Mouse (Mus musculus): ENCODE results near the gene Kcnh5.

The Kcnh5 gene

GRCm38 (mm10) chr12:75176691-75177645 lies at the start of gene Kcnh5:
Gene Kcnh5 (minus strand): TSS chr12:75177332.
- WGBS, result under 1% methylated on average over 52 of the region's 52 CpGs

- WGBS, result 61% methylated on average over 1 of the region's 1 CpGs
These were observed 46.8 kb upstream of the Kcnh5 start for GRCm38 (mm10) chr12:75223966-75224365.

GRCm38 (mm10) chr12:75189413-75189812 lies 12.3 kb upstream of the Kcnh5 start:
- WGBS, result 61% methylated on average over 2 of the region's 2 CpGs

DNA sequence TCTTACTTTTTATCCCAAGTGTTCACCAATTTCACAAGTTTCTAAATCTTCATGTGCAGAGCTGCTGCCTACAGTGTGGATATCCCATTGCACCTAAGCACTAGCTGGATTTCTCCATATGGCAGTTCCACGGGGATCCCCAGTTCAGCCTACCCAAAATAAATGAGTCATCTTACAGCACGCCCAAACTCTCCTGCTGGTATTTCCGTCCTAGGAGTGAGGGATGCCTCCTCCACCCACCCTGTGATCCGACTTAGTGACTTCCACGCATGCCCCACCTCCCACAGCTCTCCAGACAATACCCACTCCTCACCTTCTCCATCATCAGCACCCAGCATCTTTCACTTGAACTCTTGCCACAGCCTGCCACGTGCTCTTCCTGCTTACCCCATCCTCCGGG lies 5.5 kb upstream of the Kcnh5 start:
- 50% methylated on average over 7 of the region's 7 CpGs for WGBS

DNA sequence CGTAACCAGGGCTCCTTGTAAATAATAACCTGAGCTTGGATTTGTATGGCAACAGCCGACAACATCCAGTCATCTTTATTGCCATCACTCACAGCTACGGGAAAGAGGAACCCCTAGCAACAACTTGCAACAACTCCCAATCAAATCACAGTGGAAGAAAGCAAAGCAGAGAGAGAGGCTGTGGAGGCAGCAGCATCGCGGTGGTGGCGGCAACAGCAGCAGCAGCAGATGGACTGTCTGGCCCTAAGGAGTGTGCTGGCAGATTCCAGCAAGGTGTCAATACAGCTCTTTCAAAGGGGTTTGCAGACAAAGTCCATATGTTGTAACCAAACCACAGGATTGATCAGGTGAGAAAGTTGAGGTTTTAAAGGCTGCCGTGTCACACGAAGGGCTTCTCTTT lies 2.4 kb upstream of the Kcnh5 start:
- WGBS, result 49% methylated on average over 8 of the region's 8 CpGs

- 3% methylated on average over 13 of the region's 13 CpGs for WGBS
These were observed 506 bp upstream of the Kcnh5 start for GRCm38 (mm10) chr12:75177646-75178030.

DNA sequence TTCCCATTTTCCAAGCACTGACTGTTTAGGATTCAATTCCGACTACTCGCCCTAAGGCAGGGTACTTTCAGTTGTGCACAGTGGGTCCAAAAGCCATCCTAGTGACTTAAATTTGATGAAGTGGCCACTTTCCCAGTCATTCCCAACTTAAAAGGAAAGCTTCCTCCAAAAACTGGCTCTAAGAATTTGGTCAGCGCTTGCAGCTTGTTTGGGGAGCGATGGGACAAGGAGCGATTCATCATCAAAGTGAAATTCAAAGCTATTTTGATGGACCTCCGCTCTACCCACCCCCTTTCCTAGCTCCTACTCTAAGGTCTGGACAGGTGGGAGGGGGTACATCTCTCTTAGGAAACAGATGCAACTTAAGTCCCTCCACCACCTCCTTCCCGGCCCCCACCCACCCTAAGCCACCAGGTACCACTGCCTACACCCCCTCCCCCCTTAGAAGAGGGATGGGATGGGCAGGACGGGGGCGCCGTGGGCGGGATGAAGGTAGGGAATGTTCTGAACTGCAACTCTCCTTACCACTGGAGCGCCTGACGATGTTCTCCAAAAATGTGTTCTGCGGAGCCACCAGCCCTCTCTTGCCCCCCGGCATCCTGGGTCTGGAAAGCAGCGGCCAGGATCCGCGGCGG lies 1.1 kb downstream of the Kcnh5 start:
- 6% methylated on average over 19 of the region's 19 CpGs for WGBS

DNA sequence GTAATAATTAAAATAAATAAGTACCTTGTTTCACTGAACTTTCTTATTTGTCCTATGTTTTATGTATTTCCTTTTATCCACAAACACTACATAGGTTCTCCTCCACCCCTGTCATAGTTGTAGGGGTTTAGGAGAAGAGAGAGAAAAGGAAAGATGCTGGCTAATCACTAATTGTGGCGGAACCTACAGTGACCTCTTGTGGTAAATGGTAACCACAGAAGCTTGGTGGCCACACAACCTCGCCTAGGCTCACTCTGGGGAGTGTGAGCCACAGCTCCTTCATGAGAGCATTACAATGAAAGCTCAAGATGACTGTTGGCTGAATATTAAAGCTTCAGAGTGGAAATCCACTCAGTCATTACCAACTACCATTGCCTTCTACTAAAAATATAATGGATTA lies 6.2 kb downstream of the Kcnh5 start:
- 32% methylated on average over 2 of the region's 2 CpGs for WGBS

DNA sequence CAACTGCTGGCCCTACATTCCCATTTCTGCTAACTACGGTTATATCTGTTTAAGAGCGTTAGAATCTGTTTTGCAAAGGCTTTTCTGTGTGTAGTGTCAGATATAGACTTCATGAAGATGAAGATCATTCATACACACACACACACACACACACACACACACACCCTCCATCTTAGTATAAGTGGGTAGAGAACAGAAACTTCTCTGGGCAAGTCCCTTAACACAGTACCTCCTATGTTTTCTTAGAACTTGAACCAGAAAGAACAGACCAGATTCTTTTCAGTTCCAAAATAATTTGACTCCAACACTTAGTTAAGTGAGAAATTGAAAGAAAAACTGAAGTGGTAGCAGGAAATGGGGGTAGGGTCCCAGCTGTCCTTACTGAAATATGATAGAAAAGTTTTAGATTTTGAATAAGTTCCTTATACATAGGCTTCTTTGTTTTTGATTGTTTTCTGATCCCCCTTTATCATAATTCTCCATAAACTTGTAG lies 24.0 kb downstream of the Kcnh5 start:
- 70% methylated on average over 2 of the region's 2 CpGs for WGBS

GRCm38 (mm10) chr12:75139792-75140191 lies 37.3 kb downstream of the Kcnh5 start:
- 73% methylated on average over 1 of the region's 1 CpGs for WGBS

DNA sequence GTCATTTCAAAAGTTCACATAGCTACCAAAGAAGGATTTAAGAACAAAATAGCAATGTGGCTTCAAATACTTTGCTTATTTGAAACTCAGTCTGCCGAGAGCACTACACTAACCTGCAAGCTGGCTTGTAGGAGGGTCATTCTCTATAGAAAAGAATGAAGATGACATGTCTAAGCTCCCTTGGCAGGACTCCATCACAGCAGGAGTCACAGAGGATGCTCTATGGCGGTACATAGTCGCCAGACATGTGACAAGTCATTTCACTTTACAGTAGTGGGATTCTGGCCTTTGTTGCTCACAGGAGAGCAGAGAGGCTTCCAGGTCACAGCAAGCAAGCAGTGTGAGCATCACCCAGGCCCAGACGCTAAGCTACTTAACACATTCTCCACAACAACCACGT lies 85.2 kb downstream of the Kcnh5 start:
- WGBS, result 75% methylated on average over 5 of the region's 5 CpGs

- 74% methylated on average over 1 of the region's 1 CpGs for WGBS
These were observed 86.2 kb downstream of the Kcnh5 start for GRCm38 (mm10) chr12:75090957-75091356.

GRCm38 (mm10) chr12:75077175-75077574 lies 100.0 kb downstream of the Kcnh5 start:
- 50% methylated on average over 5 of the region's 5 CpGs for WGBS

DNA sequence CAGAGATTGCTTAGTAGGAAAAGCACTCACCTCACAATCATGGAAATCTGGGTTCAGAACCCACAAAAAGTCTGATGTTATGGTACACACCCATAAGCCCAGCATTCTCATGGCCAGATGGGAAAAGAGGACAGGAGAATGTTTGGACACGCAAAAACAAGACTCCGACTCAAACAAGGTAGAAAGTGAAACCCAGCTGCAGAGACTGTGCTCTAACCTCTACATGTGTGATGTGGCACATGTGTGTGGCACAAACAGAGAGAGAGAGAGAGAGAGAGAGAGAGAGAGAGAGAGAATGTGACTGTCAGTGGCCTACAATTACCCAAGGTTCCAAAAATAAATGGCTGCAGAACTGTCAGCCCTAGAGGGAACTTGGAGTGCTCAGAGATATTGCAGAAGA lies 106.1 kb downstream of the Kcnh5 start:
- WGBS, result 91% methylated on average over 2 of the region's 2 CpGs

GRCm38 (mm10) chr12:75061731-75062130 lies 115.4 kb downstream of the Kcnh5 start:
- 55% methylated on average over 4 of the region's 4 CpGs for WGBS

DNA sequence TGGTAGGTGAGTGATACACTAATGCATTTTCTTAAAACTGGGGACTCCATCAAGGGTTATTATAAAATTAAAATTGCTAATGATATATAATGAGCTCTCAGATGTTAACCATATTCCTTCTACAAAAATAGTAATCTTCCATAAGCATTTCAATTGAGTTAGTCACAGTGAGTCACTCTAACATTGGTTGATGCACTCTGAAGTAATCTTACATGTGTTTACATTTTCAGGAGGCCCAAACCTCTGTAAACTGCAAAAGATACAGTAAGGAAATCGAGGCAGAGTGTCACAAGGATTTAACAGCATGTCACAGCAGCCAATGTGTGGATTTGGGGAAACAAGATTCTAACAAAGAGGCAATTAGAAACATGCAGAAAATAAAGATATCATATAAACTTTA lies 123.4 kb downstream of the Kcnh5 start:
- WGBS, result 69% methylated on average over 1 of the region's 1 CpGs

DNA sequence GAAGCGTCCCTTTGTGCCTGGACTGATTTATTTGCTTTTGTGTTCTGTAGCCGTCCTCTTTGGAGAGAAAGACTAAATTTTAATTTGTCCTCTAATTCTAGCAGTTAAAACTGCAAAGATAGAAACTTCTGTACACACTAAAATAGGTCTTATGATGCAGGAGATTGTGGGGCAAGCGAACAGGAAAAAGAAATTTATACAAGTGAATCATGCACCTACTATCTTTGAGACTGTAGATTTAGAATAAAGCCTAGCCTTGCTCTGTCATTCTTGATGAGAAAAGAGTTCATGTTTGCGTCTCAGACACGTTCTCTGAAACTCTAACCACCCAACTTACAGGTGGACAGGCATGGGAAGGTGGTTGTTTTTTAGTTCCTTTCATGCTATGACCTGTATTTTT lies 140.4 kb downstream of the Kcnh5 start:
- WGBS, result 62% methylated on average over 5 of the region's 5 CpGs

GRCm38 (mm10) chr12:75031970-75032864 lies 144.9 kb downstream of the Kcnh5 start:
- WGBS, result 68% methylated on average over 8 of the region's 8 CpGs

DNA sequence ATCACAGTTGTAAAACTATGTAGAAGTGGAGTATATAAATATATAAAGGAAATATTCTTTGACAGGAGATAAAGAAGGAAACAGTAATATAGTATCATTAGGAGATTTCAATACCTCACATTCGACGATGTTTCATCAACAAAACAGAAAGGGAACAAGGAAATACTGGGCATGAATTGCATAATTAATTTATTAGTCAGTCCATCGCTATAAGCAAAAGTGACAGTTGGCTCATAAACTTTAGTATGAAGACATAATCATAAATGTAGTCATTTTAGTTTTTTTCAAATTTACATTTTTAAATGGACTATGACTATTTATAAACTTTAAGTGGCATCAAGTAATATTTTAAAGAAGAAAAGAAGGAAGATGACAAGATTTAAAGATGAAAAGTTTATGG lies 205.9 kb downstream of the Kcnh5 start:
- 93% methylated on average over 3 of the region's 3 CpGs for WGBS

DNA sequence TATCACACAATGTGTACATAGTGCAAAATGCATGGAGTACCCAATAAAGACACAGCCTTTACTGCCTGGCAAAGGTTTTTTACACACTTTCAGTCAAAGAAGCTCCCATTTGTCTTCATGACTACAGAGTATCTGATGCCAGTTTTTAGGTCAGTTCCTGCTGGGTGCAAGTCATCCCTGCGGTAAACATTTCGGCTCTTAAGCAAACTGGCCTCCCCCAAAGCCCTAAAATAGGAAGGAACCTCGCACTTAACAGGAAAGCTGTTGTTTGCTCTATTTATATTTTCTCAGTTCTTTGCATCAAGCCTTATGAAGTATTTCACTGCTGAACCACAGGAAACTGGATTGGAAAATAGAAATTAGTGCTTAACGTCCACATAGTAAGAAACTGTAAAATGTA lies 207.7 kb downstream of the Kcnh5 start:
- WGBS, result 41% methylated on average over 4 of the region's 4 CpGs

DNA sequence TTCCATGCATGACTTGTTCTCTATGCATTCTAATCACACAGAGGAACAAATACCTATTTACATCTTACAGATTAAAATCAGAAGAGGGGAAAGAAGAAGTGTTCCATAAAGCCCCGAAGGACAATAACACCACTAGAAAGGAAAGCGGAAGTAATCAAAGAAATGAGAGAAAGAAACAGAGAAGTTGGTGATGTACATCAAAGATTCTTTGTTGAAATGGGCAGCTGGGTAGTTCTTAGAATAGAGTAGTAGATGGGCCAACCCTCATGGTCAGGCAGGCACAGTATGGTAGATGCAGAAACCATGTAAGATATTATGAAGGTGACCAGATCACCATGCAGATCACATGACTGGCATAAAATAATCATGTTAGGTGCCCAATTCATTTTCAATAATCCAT lies 210.9 kb downstream of the Kcnh5 start:
- WGBS, result 80% methylated on average over 2 of the region's 2 CpGs

- WGBS, result 66% methylated on average over 2 of the region's 2 CpGs
These were observed 224.5 kb downstream of the Kcnh5 start for GRCm38 (mm10) chr12:74952661-74953060.
